Mouse (Mus musculus): ENCODE results near the gene Idua. TPM values are rescaled to one million over a fixed set of nuclear protein-coding genes. Genes with fewer than 3 reads are reported as not detected.

Idua gene
- polyA plus RNA-seq (2017; shearing (Covaris generic)) = 10 to 100 TPM; 23.0 to 30.2 TPM

GRCm38 (mm10) chr5:108659698-108660631 is at the start of gene Idua:
Idua (plus strand) TSS chr5:108660331.

GRCm38 (mm10) chr5:108629634-108630483 is 30.3 kb upstream of the Idua start, which contains the start of the genes Gak and Tmem175:
Gak (minus strand) TSS chr5:108629755.
Tmem175 (plus strand) TSS chr5:108629770.

GRCm38 (mm10) chr5:108668977-108669936 is 9.1 kb downstream of the Idua start, which contains the start of gene Dgkq:
Dgkq (minus strand) TSS chr5:108669672.

GRCm38 (mm10) chr5:108675251-108675816 is 15.2 kb downstream of the Idua start, which contains the start of gene Slc26a1:
Slc26a1 (minus strand) TSS chr5:108675569.

GRCm38 (mm10) chr5:108692271-108692670 is 32.1 kb downstream of the Idua start, which contains the start of gene Fgfrl1:
Fgfrl1 (plus strand) TSS chr5:108692382.

Other genes starting within 250 kb of the Idua start
- 100 to 1,000 TPM; 201 to 223 TPM for gene Atp5k, start 225.9 kb upstream of the Idua start, polyA plus RNA-seq (2017; shearing (Covaris generic))
- gene Mfsd7a, start 211.4 kb upstream of the Idua start, polyA plus RNA-seq (2017; shearing (Covaris generic)) = under 1 TPM in 1 of 2 experiments, not detected in 1; 0.11 TPM
- 10 to 100 TPM; 13.1 to 14.9 TPM for gene Pcgf3, start 199.1 kb upstream of the Idua start, polyA plus RNA-seq (2017; shearing (Covaris generic))
- gene Cplx1, start 110.3 kb upstream of the Idua start, polyA plus RNA-seq (2017; shearing (Covaris generic)) = not detected
- gene Gak, start 30.6 kb upstream of the Idua start, polyA plus RNA-seq (2017; shearing (Covaris generic)) = 100 to 1,000 TPM in 1 of 2 experiments, 10 to 100 TPM in 1; 95.2 to 144 TPM
- 10 to 100 TPM; 36.5 to 44.6 TPM for gene Tmem175, start 30.6 kb upstream of the Idua start, polyA plus RNA-seq (2017; shearing (Covaris generic))
- gene Dgkq, start 9.3 kb downstream of the Idua start, polyA plus RNA-seq (2017; shearing (Covaris generic)) = 10 to 100 TPM; 15.6 to 21.7 TPM
- gene Slc26a1, start 15.2 kb downstream of the Idua start, polyA plus RNA-seq (2017; shearing (Covaris generic)) = under 1 TPM in 1 of 2 experiments, not detected in 1; 0.11 TPM
- gene Fgfrl1, start 32.1 kb downstream of the Idua start, polyA plus RNA-seq (2017; shearing (Covaris generic)) = 1 to 10 TPM in 1 of 2 experiments, under 1 TPM in 1; 0.74 to 1.5 TPM
- not detected for gene Rnf212, start 114.7 kb downstream of the Idua start, polyA plus RNA-seq (2017; shearing (Covaris generic))
- gene Tmed11, start 135.0 kb downstream of the Idua start, polyA plus RNA-seq (2017; shearing (Covaris generic)) = not detected
- gene Vmn2r8, start 148.5 kb downstream of the Idua start, polyA plus RNA-seq (2017; shearing (Covaris generic)) = not detected
- under 1 TPM in 1 of 2 experiments, not detected in 1; 0.05 TPM for gene Vmn2r9, start 192.3 kb downstream of the Idua start, polyA plus RNA-seq (2017; shearing (Covaris generic))